Mouse (Mus musculus) heart, postnatal 0 days (tissue): ENCODE measurements at regions not wholly inside any gene's neighbourhood (a gene's known extent, or its start where the extent isn't known, plus 50 kb on each side); places are given as distances from the start of the nearest gene placed in this dataset.

Experiments
- CTCF ChIP-seq: IDR thresholded peaks from 2 replicates; pipeline ENCODE4 v1.5.1; 2016; ENCODE audit warnings: antibody characterized with exemption, control low read depth, low read depth
- EP300 ChIP-seq: IDR thresholded peaks from 2 replicates; pipeline ENCODE4 v1.6.1; 2016; ENCODE audit warnings: antibody characterized with exemption, low read depth

DNA sequence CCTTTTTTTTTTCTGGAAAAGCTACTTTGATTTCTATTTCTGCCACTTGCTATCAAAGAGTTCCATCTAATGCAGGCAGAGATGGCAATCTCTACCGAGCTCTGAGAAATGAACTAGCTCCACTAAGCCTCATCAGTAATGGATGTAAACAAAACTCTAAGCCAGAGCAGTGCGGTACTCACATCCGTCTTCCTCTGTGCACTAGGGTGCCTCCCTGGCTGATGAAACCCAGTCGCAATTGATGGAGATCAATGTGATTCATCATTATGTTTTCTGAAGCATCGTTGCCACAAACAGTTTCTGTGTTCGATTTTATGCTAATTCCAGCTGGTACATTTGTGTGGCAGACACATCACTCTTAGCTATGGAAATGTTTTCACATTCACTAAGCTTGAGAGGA, 206.8 kb upstream of the Btg1 start:
- TF ChIP-seq CTCF (no peak), EP300 (no peak)
